Mouse (Mus musculus) spleen, adult 2 months (tissue): Measurements from ENCODE around the gene Aco1.

ENCODE experiments used
- CTCF ChIP-seq: fragments of 200-500 bp; IDR thresholded peaks from 2 replicates; pipeline ENCODE4 v1.5.1; 2011; ENCODE audit warnings: mild to moderate bottlenecking, inconsistent platforms; ENCODE audit not compliant: insufficient read depth, insufficient read length, insufficient replicate concordance; ENCODE audit errors: extremely low read depth
- POLR2A ChIP-seq: fragments of 200-500 bp; IDR thresholded peaks from 2 replicates; pipeline ENCODE4 v1.6.1; 2011; ENCODE audit warnings: low read depth, low read length, inconsistent platforms

- TF ChIP-seq CTCF (no peak), POLR2A (no peak)
Measured at GRCm38 (mm10) chr4:40106004-40106536, 36.8 kb upstream of the Aco1 start.
